Mouse (Mus musculus) mesoderm, embryonic 11.5 days (tissue): Measurements from ENCODE around the gene Gm10188.

ENCODE experiments used
- DNase-seq: peaks from one replicate; pipeline ENCODE4 v3.0.0-alpha.2; 2012; ENCODE audit warnings: low read depth, low spot score

Gene Gm10188

DNA sequence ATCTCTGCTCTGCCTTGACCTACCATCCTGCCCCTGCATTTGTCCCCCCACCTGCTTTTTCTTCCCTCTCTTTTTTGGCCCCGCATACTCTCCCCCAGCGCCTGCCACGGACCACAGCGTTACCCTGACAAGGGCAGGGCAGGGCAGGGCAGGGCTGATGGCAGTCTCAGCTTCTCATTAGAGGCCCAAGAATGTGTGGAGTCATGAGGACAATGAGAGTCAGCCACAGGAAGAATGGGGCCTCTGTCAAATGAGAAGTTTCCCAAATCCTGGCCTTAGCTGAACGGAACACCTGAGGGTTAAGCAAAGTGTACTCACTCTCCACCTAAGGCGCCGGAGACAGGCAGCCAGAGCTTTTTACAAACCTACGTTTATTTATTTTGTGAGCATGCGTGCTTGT, 34.5 kb downstream of the Gm10188 start:
- DNase-seq: no peak

DNA sequence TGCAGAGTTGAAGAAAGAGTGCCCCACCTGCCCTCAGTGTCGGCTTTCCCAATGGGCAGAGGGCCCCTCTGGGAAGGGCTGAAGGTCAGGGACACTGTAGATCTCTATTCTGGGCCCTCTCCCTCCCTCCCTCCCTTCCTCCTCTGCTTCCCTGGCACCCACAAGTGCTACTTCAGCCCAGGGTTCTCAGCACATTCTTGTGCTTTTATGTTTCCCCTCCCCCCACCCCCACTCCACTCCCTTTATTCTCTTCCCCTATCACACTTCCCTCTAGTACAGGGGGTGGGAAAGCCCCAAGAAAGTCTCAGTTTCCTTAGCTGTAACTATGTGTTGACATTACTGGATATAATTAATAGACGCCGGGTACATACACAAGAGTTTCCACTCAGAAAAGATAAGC, 34.9 kb downstream of the Gm10188 start:
- DNase-seq: no peak

DNA sequence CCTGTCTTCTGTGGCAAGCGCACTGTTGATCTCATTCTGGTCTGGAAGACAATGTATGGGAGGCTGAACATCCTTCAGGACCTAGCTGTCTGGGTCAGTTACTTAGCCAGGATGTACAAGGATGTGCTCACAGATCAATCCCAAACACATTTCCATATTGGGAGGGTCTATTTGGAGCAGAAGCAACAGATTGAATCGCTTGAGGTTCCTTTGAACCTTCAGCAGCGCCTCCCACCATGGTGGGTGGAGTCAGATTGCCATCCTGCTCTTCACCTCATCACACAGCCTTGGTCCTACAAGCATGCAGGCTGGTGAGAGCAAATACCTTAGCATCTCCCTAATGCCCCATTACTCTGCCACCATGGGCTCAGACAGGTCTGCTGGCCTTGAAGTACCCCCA, 35.8 kb downstream of the Gm10188 start:
- no peak for DNase-seq

DNA sequence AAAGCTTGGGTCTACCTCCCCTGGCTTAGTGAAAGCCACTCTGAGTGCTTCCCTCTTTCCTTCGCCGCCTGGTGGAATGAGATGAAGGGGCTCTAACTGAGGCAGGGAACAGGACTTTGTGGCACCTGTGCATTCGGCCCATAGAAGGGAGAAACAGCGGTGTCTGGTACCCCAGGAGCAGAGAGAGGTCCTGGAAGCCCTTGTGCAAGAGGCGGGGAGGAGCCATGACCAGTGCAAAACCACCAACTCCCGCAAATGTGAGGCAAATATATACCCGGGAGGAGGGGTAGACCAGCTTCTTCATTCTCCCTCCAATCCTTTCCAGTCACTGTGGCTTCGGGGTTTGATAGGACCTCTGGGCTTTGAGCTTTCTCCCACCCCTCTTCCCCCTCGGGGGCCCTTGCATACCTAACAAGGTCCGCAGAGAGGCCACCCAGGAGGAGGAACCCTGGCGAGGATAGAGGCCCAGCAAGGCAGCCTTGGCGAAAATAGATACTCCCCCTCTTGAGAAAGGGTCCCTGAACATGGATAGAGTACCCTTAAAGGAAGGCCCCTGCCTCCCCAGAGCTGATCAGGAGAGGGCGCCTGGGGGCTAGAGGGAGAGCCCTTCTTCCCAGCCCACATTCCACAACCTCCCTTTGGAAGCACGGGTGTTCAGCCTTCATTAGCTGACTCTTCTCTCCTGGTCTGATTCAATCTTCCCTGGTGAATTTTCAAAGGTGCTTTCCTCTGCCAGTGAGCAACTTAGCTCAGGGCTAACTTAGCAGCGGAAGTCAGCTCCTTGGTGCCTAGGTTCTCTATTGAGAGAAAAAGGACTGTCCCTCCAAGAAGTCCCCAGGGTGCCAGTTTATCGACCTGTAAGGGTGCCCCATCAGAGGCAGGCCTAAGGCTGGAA, 37.5 kb downstream of the Gm10188 start:
- peak; percentile 62 for DNase-seq

DNA sequence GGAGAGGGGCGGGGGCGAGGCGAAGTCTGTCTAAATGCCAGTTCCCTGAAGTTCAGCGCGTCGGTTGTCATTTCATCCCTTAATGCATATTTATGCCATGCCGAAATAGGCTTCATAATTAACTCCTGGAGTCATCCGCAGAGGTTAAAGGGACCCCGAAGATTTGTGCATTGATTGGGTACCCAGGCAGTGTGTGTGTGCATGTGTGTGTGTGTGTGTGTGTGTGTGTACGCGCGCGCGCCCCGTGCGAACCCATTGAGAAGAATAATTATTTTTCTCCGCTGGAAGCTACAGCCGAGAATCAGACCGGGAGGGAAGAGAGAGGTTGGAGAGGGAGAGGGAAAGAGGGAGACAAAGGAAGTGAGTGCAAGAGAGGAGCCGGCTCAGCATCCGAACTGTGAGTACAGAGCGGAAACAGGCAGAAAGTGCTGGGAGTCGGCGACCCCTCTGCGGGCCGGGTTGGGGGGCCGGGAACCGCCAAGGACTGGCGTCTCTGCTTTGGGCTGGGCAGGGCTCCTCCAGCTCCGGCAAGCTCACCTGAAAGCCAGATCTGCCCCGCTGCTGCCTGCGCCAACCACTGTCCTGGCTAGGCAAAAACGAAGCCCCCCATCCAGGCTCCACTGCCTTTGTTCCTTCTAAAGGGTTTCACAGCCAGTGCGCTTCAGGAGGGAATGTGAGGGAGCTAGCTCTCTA, 38.3 kb downstream of the Gm10188 start, which contains the start of the genes Lemd1 and AC124108.1:
Gene Lemd1 (plus strand): TSS at position 339 of the 693 bp plus-strand sequence.
Gene AC124108.1 (plus strand): TSS at position 365 of the 693 bp plus-strand sequence.
- peak; percentile 39 for DNase-seq

DNA sequence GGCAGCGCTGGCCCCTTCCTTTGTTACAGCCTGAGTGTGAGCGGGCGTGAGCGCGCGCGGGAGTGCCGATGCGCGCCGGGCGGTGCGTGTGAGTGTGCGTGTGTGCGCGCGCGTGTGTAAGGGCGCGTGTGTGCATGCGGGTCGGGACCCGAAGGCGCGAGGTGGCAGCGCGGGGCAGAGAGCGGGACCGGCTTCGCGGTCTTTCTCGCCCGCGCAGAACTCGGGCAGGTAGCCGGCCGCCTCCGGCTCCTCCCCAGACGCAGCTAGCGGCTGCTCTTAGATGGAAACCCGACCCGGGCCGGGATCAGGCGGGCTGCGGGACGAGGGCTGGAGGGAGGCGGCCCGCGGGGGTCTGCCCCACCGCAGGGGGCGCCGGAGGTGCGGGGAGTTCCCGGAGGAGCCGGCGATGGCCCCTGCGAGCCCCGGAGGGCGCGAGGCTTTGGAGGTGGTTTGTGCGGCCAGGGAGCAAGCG, 38.9 kb downstream of the Gm10188 start:
- DNase-seq: no peak

DNA sequence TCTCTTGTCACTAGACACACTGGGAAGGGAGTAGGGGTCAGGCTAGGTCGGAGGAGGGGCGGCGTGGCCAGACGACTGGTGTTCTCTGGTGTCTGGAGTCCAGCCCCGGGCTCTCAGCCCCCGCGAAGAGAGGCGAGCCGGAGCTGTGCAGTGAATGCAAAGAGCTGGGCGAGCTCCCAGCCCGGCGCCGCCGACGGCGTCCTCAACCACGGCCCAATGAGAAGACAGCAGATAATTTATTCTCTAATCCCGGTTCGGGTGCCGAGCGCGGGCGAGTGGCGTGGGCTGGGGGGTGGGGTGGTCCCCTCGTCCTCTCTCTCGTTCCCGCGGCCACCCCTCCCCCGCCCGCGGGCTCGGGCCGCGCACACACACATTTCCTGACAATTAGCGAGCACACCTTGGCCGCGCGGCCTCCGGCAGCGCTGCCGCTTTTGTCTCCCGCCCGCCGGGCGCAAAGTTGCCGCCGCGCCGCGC, 39.5 kb downstream of the Gm10188 start:
- DNase-seq: peak; percentile 87

DNA sequence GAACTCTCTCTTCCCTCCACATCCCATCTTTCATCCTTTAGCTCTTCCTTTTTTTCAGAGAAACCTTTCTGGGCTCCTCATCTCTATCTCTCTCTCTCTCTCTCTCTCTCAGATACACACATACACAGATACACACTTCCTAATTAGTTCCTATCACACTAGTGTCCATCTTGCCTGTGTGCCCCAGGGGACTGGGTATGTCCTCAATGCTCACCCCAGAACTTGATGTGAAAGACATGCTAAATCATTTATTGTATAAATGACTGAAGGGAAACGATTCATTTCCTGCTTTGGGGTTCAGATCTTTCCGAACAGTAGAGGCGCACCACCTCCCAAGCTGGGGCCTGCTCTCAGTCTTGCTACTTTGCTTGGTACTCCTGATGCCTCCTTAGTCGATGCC, 40.3 kb downstream of the Gm10188 start:
- no peak for DNase-seq

DNA sequence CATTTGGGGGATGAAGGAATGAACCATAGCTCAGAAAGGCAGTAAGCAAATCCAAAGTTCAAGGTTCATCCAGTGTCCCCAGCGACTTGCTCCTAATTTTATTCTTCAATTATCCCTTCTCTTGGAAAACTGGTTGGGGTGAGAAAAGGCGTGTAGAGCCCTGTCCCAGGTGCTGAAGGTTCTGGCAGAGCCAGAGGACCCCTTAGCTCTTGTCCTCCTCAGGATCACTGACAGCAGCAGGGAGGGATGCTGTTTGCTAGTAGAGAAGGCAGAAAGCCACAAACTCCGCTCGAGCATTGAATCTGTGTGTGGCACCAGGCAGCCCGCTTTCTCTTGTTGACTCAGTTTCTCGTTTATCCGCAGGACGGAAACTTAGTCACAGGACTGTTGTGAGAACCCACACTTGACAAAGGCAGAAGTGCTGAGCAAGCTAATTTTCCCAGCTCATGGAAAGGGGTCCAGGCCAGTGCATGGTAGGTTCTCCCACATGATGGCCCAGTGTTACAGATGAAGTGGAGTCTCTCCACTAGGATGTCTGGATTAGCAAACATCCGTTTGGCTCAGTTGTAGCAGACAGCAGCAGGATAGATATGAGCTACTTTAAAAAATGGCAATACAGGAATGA, 41.0 kb downstream of the Gm10188 start:
- no peak for DNase-seq

DNA sequence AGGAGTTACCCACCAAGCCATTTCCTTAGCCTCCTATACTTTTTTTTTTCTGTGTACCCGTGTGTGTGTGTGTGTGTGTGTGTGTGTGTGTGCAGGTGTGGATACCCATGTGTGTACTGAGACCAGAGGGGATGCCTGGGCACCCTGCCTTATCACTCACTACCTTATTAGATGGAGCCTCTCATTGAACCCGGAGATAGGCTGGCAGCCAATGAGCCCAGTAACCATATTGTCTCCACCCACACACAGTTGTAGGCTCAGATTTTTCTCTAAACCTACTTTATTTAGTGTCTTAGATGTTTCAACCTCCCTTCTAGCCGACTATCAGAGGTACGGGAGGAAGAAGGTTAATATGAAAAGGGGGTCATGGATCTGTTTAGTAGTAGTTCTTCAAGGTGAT, 43.3 kb downstream of the Gm10188 start:
- DNase-seq: no peak
